Mouse (Mus musculus) cerebellum, adult 2 months (tissue): ENCODE data around the gene Faiml.

Source experiments
- CTCF ChIP-seq: fragments of 200-500 bp; IDR thresholded peaks from 2 replicates; pipeline ENCODE4 v1.5.1; 2011; ENCODE audit warnings: low read depth, mild to moderate bottlenecking, control low read depth, low read length, moderate library complexity, borderline replicate concordance; ENCODE audit not compliant: insufficient read depth
- POLR2A ChIP-seq: fragments of 200-500 bp; IDR thresholded peaks from 2 replicates; pipeline ENCODE4 v1.6.1; 2011; ENCODE audit warnings: low read length, control low read depth, borderline replicate concordance; ENCODE audit not compliant: insufficient read depth

DNA sequence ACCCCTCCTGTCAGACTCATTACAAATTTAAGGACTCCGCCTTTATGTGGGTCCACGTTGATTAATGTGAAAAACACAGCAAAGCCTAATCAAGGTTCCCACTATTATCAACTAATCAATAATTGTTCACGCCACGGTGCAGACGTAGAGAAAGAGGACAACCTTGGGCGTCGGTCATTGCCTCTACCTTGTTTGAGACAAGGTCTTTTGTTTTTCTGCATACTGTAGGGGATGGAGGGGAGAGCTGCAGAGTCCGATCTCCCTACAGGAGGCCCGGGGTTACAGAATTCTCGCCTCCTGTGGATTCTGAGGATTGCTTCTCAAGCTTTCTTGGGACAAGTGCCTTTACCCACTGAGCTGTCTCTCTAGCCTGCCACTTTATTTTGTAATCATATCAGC, 6.9 kb upstream of the Faiml start:
- TF ChIP-seq POLR2A (no peak), CTCF (no peak)
